Mouse (Mus musculus) cerebellum, adult 9-10 months (tissue): ENCODE measurements at regions not wholly inside any gene's neighbourhood (a gene's known extent, or its start where the extent isn't known, plus 50 kb on each side); places are given as distances from the start of the nearest gene placed in this dataset.
A peak's percentile ranks its signal among the peaks of the same experiment; 100 is the strongest.
"Not testable (repeated sequence)": the region's sequence is repeated elsewhere in the genome, so short reads cannot be mapped to it uniquely, and the experiment has no call there.

Source experiments
- DNase-seq: peaks from one replicate; pipeline ENCODE4 v3.0.0; 2022

- peak; percentile 8 for DNase-seq
Measured at GRCm38 (mm10) chr2:107869304-107869958, 579.0 kb downstream of the Kcna4 start.

GRCm38 (mm10) chr2:107879663-107880062, 589.2 kb downstream of the Kcna4 start:
- DNase-seq = peak; percentile 9

GRCm38 (mm10) chr2:107886063-107886762, 595.8 kb downstream of the Kcna4 start:
- no peak for DNase-seq

GRCm38 (mm10) chr2:107888245-107888644, 597.8 kb downstream of the Kcna4 start:
- no peak for DNase-seq

- DNase-seq = no peak
Measured at GRCm38 (mm10) chr2:107925116-107925515, 634.7 kb downstream of the Kcna4 start.

GRCm38 (mm10) chr2:107926606-107927005, 636.2 kb downstream of the Kcna4 start:
- DNase-seq = no peak

GRCm38 (mm10) chr2:107935336-107935735, 644.9 kb downstream of the Kcna4 start:
- DNase-seq = no peak

GRCm38 (mm10) chr2:107935775-107936174, 645.3 kb downstream of the Kcna4 start:
- DNase-seq = no peak

GRCm38 (mm10) chr2:107941374-107941773, 650.9 kb downstream of the Kcna4 start:
- DNase-seq = no peak

- peak; percentile 25 for DNase-seq
Measured at GRCm38 (mm10) chr2:107945837-107946451, 655.5 kb downstream of the Kcna4 start.

GRCm38 (mm10) chr2:107955608-107956127, 665.2 kb downstream of the Kcna4 start:
- DNase-seq = not testable (repeated sequence)

- not testable (repeated sequence) for DNase-seq
Measured at GRCm38 (mm10) chr2:107963921-107964320, 673.5 kb downstream of the Kcna4 start.

- no peak for DNase-seq
Measured at GRCm38 (mm10) chr2:107964841-107965240, 674.4 kb downstream of the Kcna4 start.

- DNase-seq = no peak
Measured at GRCm38 (mm10) chr2:107965336-107966306, 675.2 kb downstream of the Kcna4 start.

- DNase-seq = no peak
Measured at GRCm38 (mm10) chr2:107968526-107968925, 678.1 kb downstream of the Kcna4 start.

GRCm38 (mm10) chr2:107969526-107969925, 679.1 kb downstream of the Kcna4 start:
- no peak for DNase-seq

- DNase-seq = no peak
Measured at GRCm38 (mm10) chr2:107973528-107973927, 683.1 kb downstream of the Kcna4 start.

- DNase-seq = no peak
Measured at GRCm38 (mm10) chr2:107994831-107995230, 704.4 kb downstream of the Kcna4 start.

- DNase-seq = no peak
Measured at GRCm38 (mm10) chr2:108011534-108011933, 721.1 kb downstream of the Kcna4 start.

- DNase-seq = peak; percentile 13
Measured at GRCm38 (mm10) chr2:108023206-108023605, 732.8 kb downstream of the Kcna4 start.

GRCm38 (mm10) chr2:108030657-108031056, 740.2 kb downstream of the Kcna4 start:
- no peak for DNase-seq

GRCm38 (mm10) chr2:108032301-108033013, 742.0 kb downstream of the Kcna4 start:
- DNase-seq = peak; percentile 39
